In the genomic region with DNA sequence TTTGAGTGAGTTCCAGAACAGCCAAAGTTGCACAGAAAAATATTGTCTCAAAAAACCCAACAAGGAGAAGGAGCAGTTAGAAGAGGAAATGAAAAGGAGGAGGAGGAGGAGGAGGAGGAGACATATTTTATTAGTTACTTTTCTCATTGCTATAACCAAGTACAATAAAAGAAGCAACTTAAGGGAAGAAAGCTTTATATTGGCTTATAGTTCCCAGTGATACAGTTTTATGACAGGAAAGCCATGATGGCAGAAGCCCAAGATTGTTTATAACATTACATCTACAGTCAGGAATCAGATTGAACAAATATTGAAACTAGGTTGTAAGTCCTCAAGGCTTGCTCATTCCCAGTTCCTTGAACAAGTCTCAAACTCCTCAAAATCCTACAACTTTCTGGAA, we compare ENCODE assay signal across 29 mouse cellular contexts.
"Had no signal": no experiment of that assay in that cellular context is flagged by ENCODE, and none has a peak within 500 bp of the region (broad histone marks: within the 10 kb centered on the region; RNA-seq: fewer than 3 reads in every experiment).

No protein-coding gene starts in this region.

- H3K27me3 ChIP-seq: limb, embryonic 12.5 days; limb, embryonic 15.5 days; liver, embryonic 12.5 days; liver, embryonic 13.5 days; liver, embryonic 15.5 days; megakaryocyte, embryonic 14.5 days; midbrain, embryonic 12.5 days; midbrain, embryonic 13.5 days; midbrain, embryonic 15.5 days; neural tube, embryonic 12.5 days had no signal

- H3K4me3 ChIP-seq: left cerebral cortex, adult 2 months; limb, embryonic 12.5 days; limb, embryonic 15.5 days; liver, embryonic 12.5 days; liver, embryonic 13.5 days; liver, embryonic 15.5 days; megakaryocyte, embryonic 14.5 days; midbrain, embryonic 10.5 days; midbrain, embryonic 12.5 days; midbrain, embryonic 13.5 days; midbrain, embryonic 15.5 days; myocyte; neural tube, embryonic 12.5 days had no signal

- H3K9ac ChIP-seq: limb, embryonic 12.5 days; limb, embryonic 15.5 days; liver, embryonic 12.5 days; liver, embryonic 13.5 days; liver, embryonic 14.5 days; liver, embryonic 15.5 days; liver, postnatal 0 days; lung, embryonic 14.5 days; midbrain, embryonic 12.5 days; midbrain, embryonic 13.5 days; midbrain, embryonic 15.5 days; neural tube, embryonic 12.5 days had no signal

- H3K27ac ChIP-seq: left cerebral cortex, adult 2 months; limb, embryonic 12.5 days; limb, embryonic 15.5 days; liver, embryonic 12.5 days; liver, embryonic 13.5 days; liver, embryonic 14.5 days; liver, embryonic 15.5 days; macrophage; midbrain, embryonic 10.5 days; midbrain, embryonic 12.5 days; midbrain, embryonic 13.5 days; midbrain, embryonic 15.5 days; neural tube, embryonic 12.5 days had no signal

- H3K4me2 ChIP-seq: limb, embryonic 12.5 days; limb, embryonic 15.5 days; liver, embryonic 11.5 days; liver, embryonic 12.5 days; liver, embryonic 13.5 days; liver, embryonic 15.5 days; lung, embryonic 14.5 days; midbrain, embryonic 11.5 days; midbrain, embryonic 12.5 days; midbrain, embryonic 13.5 days; midbrain, embryonic 15.5 days; neural tube, embryonic 12.5 days had no signal

- H3K9me3 ChIP-seq: limb, embryonic 12.5 days; limb, embryonic 15.5 days; liver, embryonic 12.5 days; liver, embryonic 13.5 days; liver, embryonic 15.5 days; megakaryocyte, embryonic 14.5 days; midbrain, embryonic 10.5 days; midbrain, embryonic 12.5 days; midbrain, embryonic 13.5 days; midbrain, embryonic 15.5 days; neural tube, embryonic 12.5 days had no signal

- ATAC-seq: liver, embryonic 12.5 days; liver, postnatal 0 days; lung, postnatal 0 days; midbrain, embryonic 13.5 days; midbrain, embryonic 15.5 days; midbrain, embryonic 16.5 days had no signal

- H3K4me1 ChIP-seq: limb, embryonic 12.5 days; limb, embryonic 15.5 days; liver, embryonic 15.5 days; midbrain, embryonic 10.5 days; midbrain, embryonic 12.5 days; midbrain, embryonic 13.5 days; midbrain, embryonic 15.5 days; neural tube, embryonic 12.5 days had no signal

- DNase-seq: layer of hippocampus, postnatal 36 days; left cerebral cortex, postnatal 4 days; liver; liver, embryonic 13.5 days; liver, postnatal 0 days; lung, postnatal 10 days; lung, postnatal 14 days; lung, postnatal 36 days; lung, postnatal 4 days; midbrain, embryonic 14.5 days had no signal

- H3K36me3 ChIP-seq: limb, embryonic 12.5 days; limb, embryonic 15.5 days; liver, embryonic 12.5 days; liver, embryonic 13.5 days; liver, embryonic 15.5 days; midbrain, embryonic 10.5 days; midbrain, embryonic 12.5 days; midbrain, embryonic 13.5 days; midbrain, embryonic 15.5 days; neural tube, embryonic 12.5 days had no signal
